Mouse (Mus musculus): Measurements from ENCODE around the gene Guca2b. TPM values are rescaled to one million over a fixed set of nuclear protein-coding genes. Genes with fewer than 3 reads are reported as not detected.

The Guca2b gene
- polyA plus RNA-seq, 1 experiment from 2014 or later, result 6.9 TPM

DNA sequence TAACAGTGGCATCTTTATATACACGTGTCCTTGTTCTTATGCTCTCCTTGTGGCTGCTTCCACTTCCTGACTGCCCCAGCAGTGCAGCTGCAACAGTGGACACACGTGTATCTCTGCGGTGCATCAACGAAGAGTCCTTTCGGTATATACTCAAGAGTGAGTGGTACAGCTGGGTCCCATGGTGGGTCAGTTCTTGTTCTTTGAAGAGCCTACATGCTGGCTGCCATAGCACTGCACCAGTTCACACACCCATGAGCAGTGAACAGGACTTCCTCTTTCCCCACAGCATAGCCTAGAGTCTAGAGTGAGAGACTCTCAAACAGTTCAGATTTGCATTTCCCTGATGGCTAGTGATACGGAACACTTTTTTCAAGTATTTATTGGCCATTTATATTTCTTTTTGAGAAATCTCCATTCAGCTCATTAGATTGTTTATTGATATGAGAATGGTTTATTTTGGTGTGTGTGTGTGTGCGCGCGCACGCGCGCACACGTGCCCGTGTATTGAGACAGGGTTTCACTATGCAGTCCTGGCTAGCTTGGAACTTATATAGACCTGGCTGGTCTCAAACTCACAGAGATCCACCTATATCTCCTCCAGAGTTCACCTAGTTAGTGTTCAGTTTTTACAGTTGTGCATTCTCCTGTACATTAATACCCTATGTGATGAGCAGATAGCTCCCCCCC is 4.8 kb upstream of the Guca2b start:
- Histone ChIP-seq H3K27me3 (ENCODE audit: control insufficient read depth, insufficient read depth, low read length) (no peaks in the 10 kb centered on the region), H3K27ac (ENCODE audit: low read length) (no peak overlapping the region), H3K9me3 (replicated peaks; ENCODE audit: control insufficient read depth, low read length) (no peaks in the 10 kb centered on the region), H3K4me1 (ENCODE audit: control insufficient read depth, insufficient read depth, low read length) (no peaks in the 10 kb centered on the region), H3K36me3 (ENCODE audit: control insufficient read depth, insufficient read depth, low read length) (no peaks in the 10 kb centered on the region), H3K4me3 (replicated peaks; ENCODE audit: low read length) (no peak overlapping the region), H3K4me2 (ENCODE audit: low read depth, low read length) (no peak overlapping the region), H3K9ac (ENCODE audit: low read length) (no peak overlapping the region)
- ATAC-seq (ENCODE audit: insufficient read depth, low FRiP score), result no peak
- WGBS, result 90% methylated on average over 14 of the region's 14 CpGs

DNA sequence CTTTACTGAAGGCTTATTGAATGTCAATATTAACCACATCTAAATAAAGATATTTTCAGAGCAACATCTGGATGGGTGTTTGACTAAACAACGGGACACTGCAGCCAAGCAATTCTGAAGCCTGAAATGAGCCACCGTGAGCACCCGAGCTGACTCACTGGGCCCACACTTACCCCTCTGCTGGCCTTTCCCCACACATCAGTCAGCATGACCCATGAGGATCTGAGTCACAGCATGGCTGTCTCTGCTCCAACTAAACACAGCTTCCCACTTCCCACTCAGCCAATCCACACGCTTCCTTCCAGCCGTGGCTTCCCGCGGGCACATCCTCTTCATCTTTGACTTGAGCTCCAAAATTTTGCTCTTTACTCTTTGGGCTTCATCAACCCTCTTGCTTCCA is 4.2 kb upstream of the Guca2b start:
- H3K4me1 ChIP-seq (ENCODE audit: control insufficient read depth, insufficient read depth, low read length), result no peaks in the 10 kb centered on the region
- 79% methylated on average over 7 of the region's 7 CpGs for WGBS
- no peaks in the 10 kb centered on the region for H3K36me3 ChIP-seq (ENCODE audit: control insufficient read depth, insufficient read depth, low read length)

GRCm38 (mm10) chr4:119662151-119662550 is 3.4 kb upstream of the Guca2b start:
- H3K4me2 ChIP-seq (ENCODE audit: low read depth, low read length), result no peak overlapping the region
- H3K36me3 ChIP-seq (ENCODE audit: control insufficient read depth, insufficient read depth, low read length), result no peaks in the 10 kb centered on the region
- H3K4me1 ChIP-seq (ENCODE audit: control insufficient read depth, insufficient read depth, low read length), result no peaks in the 10 kb centered on the region
- no peaks in the 10 kb centered on the region for H3K27me3 ChIP-seq (ENCODE audit: control insufficient read depth, insufficient read depth, low read length)
- H3K9ac ChIP-seq (ENCODE audit: low read length), result no peak overlapping the region
- no peaks in the 10 kb centered on the region for H3K9me3 ChIP-seq (replicated peaks; ENCODE audit: control insufficient read depth, low read length)
- H3K4me3 ChIP-seq (replicated peaks; ENCODE audit: low read length), result no peak overlapping the region
- 61% methylated on average over 4 of the region's 4 CpGs for WGBS
- no peak overlapping the region for H3K27ac ChIP-seq (ENCODE audit: low read length)
- ATAC-seq (ENCODE audit: insufficient read depth, low FRiP score), result no peak

More for the DNA sequence above, 4.2 kb upstream of the Guca2b start:
- H3K9ac ChIP-seq (ENCODE audit: low read length), result no peak overlapping the region
- H3K27me3 ChIP-seq (ENCODE audit: control insufficient read depth, insufficient read depth, low read length), result no peaks in the 10 kb centered on the region
- H3K9me3 ChIP-seq (replicated peaks; ENCODE audit: control insufficient read depth, low read length), result no peaks in the 10 kb centered on the region
- no peak overlapping the region for H3K4me2 ChIP-seq (ENCODE audit: low read depth, low read length)
- no peak overlapping the region for H3K27ac ChIP-seq (ENCODE audit: low read length)
- no peak overlapping the region for H3K4me3 ChIP-seq (replicated peaks; ENCODE audit: low read length)
- no peak for ATAC-seq (ENCODE audit: insufficient read depth, low FRiP score)

DNA sequence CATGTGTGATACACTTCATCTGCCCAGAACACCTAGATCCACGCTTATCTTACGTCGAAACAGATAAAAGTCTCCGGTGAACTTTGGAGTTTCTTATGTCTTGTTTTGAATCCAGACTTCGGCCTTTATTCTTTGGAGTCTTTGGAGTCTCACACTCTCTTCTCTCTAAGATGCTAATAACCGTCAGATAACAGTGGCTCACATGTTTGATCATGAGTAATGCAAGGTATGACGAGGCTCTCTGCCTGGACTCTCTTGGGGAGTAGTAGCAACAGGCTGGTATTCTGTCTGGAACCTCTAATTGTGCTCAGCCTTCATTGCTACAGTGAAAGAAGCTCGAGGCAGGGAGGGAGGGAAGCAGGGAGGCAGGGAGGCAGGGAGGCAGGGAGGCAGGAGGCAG is 1.3 kb upstream of the Guca2b start:
- WGBS, result 73% methylated on average over 8 of the region's 8 CpGs
- Histone ChIP-seq H3K9me3 (replicated peaks; ENCODE audit: control insufficient read depth, low read length) (no peaks in the 10 kb centered on the region), H3K4me2 (ENCODE audit: low read depth, low read length) (no peak overlapping the region), H3K4me3 (replicated peaks; ENCODE audit: low read length) (no peak overlapping the region), H3K4me1 (ENCODE audit: control insufficient read depth, insufficient read depth, low read length) (no peaks in the 10 kb centered on the region), H3K27me3 (ENCODE audit: control insufficient read depth, insufficient read depth, low read length) (no peaks in the 10 kb centered on the region), H3K27ac (ENCODE audit: low read length) (no peak overlapping the region), H3K9ac (ENCODE audit: low read length) (no peak overlapping the region), H3K36me3 (ENCODE audit: control insufficient read depth, insufficient read depth, low read length) (no peaks in the 10 kb centered on the region)
- ATAC-seq (ENCODE audit: insufficient read depth, low FRiP score), result no peak

GRCm38 (mm10) chr4:119658246-119658645 is 508 bp downstream of the Guca2b start:
- Histone ChIP-seq H3K4me2 (ENCODE audit: low read depth, low read length) (no peak overlapping the region), H3K4me1 (ENCODE audit: control insufficient read depth, insufficient read depth, low read length) (no peaks in the 10 kb centered on the region), H3K27ac (ENCODE audit: low read length) (no peak overlapping the region), H3K9me3 (replicated peaks; ENCODE audit: control insufficient read depth, low read length) (no peaks in the 10 kb centered on the region), H3K4me3 (replicated peaks; ENCODE audit: low read length) (no peak overlapping the region), H3K36me3 (ENCODE audit: control insufficient read depth, insufficient read depth, low read length) (no peaks in the 10 kb centered on the region), H3K27me3 (ENCODE audit: control insufficient read depth, insufficient read depth, low read length) (no peaks in the 10 kb centered on the region), H3K9ac (ENCODE audit: low read length) (no peak overlapping the region)
- 38% methylated on average over 2 of the region's 2 CpGs for WGBS
- no peak for ATAC-seq (ENCODE audit: insufficient read depth, low FRiP score)

DNA sequence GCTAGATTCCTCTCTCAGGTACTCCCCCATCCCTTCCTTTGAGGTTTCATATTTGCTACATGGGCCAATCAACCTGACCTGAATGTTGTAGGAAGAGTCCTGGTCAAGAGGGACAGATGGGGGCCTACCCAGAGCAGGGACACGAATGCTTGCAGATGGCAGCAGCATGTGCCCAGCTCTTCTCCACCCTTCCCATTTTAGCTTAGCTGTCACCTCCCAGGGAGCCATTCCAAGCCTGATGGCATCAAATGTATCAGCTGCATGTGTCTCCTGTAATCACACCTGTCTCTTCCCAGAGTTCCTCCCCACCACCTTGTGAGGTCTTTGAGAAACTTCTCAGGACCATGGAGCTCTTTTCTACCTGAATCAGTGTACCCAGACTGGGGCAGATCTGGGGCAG is 1.7 kb downstream of the Guca2b start:
- WGBS, result 74% methylated on average over 1 of the region's 1 CpGs
- H3K9me3 ChIP-seq (replicated peaks; ENCODE audit: control insufficient read depth, low read length), result no peaks in the 10 kb centered on the region; the same call in 1 of the 2 replicates
- no peak overlapping the region for H3K9ac ChIP-seq (ENCODE audit: low read length)
- H3K36me3 ChIP-seq (ENCODE audit: control insufficient read depth, insufficient read depth, low read length), result no peaks in the 10 kb centered on the region
- no peak overlapping the region for H3K27ac ChIP-seq (ENCODE audit: low read length)
- H3K4me3 ChIP-seq (replicated peaks; ENCODE audit: low read length), result no peak overlapping the region
- no peaks in the 10 kb centered on the region for H3K4me1 ChIP-seq (ENCODE audit: control insufficient read depth, insufficient read depth, low read length)
- no peak overlapping the region for H3K4me2 ChIP-seq (ENCODE audit: low read depth, low read length)
- ATAC-seq (ENCODE audit: insufficient read depth, low FRiP score), result no peak
- no peaks in the 10 kb centered on the region for H3K27me3 ChIP-seq (ENCODE audit: control insufficient read depth, insufficient read depth, low read length)

- Histone ChIP-seq H3K4me2 (ENCODE audit: low read depth, low read length) (no peak overlapping the region), H3K27ac (ENCODE audit: low read length) (no peak overlapping the region), H3K27me3 (ENCODE audit: control insufficient read depth, insufficient read depth, low read length) (no peaks in the 10 kb centered on the region), H3K4me3 (replicated peaks; ENCODE audit: low read length) (no peak overlapping the region), H3K4me1 (ENCODE audit: control insufficient read depth, insufficient read depth, low read length) (no peaks in the 10 kb centered on the region), H3K9ac (ENCODE audit: low read length) (no peak overlapping the region), H3K36me3 (ENCODE audit: control insufficient read depth, insufficient read depth, low read length) (no peaks in the 10 kb centered on the region), H3K9me3 (replicated peaks; ENCODE audit: control insufficient read depth, low read length) (peaks cover 4% of the 10 kb centered on the region; the same call in 1 of the 2 replicates)
- ATAC-seq (ENCODE audit: insufficient read depth, low FRiP score), result no peak
- 85% methylated on average over 4 of the region's 4 CpGs for WGBS
Measured at GRCm38 (mm10) chr4:119642666-119643065, 16.1 kb downstream of the Guca2b start.

DNA sequence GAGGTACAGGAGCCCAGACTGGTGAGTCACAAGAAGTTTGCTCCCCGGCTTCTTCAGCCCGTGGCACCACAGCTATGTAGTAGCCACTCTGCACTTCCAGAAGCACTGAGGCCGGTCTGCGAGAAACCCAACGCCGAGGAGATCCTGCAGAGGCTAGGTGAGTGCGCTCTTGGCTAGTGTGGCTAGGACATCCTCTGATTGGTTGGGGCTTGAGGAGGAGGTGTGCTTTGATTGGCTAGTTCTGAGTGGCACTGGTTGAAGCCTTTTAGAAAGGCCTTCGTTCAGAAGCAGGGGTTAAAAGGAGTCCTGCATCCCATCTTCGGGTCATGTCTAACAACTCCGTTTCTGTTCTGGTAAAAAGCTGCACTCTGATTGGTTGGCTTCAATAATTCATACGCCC is 20.1 kb downstream of the Guca2b start:
- no peak overlapping the region for H3K4me3 ChIP-seq (replicated peaks; ENCODE audit: low read length)
- WGBS, result 57% methylated on average over 11 of the region's 11 CpGs

GRCm38 (mm10) chr4:119637946-119638345 is 20.8 kb downstream of the Guca2b start:
- no peaks in the 10 kb centered on the region for H3K36me3 ChIP-seq (ENCODE audit: control insufficient read depth, insufficient read depth, low read length)
- ATAC-seq (ENCODE audit: insufficient read depth, low FRiP score), result no peak
- no peaks in the 10 kb centered on the region for H3K27me3 ChIP-seq (ENCODE audit: control insufficient read depth, insufficient read depth, low read length)
- no peak overlapping the region for H3K4me3 ChIP-seq (replicated peaks; ENCODE audit: low read length)
- H3K4me1 ChIP-seq (ENCODE audit: control insufficient read depth, insufficient read depth, low read length), result no peaks in the 10 kb centered on the region
- H3K4me2 ChIP-seq (ENCODE audit: low read depth, low read length), result no peak overlapping the region
- no peak overlapping the region for H3K9ac ChIP-seq (ENCODE audit: low read length)
- 78% methylated on average over 6 of the region's 6 CpGs for WGBS
- H3K27ac ChIP-seq (ENCODE audit: low read length), result no peak overlapping the region
- peaks cover 4% of the 10 kb centered on the region; the same call in 1 of the 2 replicates for H3K9me3 ChIP-seq (replicated peaks; ENCODE audit: control insufficient read depth, low read length)

More for the DNA sequence above, 20.1 kb downstream of the Guca2b start:
- no peaks in the 10 kb centered on the region for H3K36me3 ChIP-seq (ENCODE audit: control insufficient read depth, insufficient read depth, low read length)
- peaks cover 4% of the 10 kb centered on the region; the same call in 1 of the 2 replicates for H3K9me3 ChIP-seq (replicated peaks; ENCODE audit: control insufficient read depth, low read length)
- no peak for ATAC-seq (ENCODE audit: insufficient read depth, low FRiP score)
- no peak overlapping the region for H3K27ac ChIP-seq (ENCODE audit: low read length)
- no peaks in the 10 kb centered on the region for H3K27me3 ChIP-seq (ENCODE audit: control insufficient read depth, insufficient read depth, low read length)
- H3K4me1 ChIP-seq (ENCODE audit: control insufficient read depth, insufficient read depth, low read length), result no peaks in the 10 kb centered on the region
- no peak overlapping the region for H3K4me2 ChIP-seq (ENCODE audit: low read depth, low read length)
- no peak overlapping the region for H3K9ac ChIP-seq (ENCODE audit: low read length)
